Mouse (Mus musculus) limb, embryonic 14.5 days (tissue): Measurements from ENCODE around the gene Ppp1r26. TPM values are rescaled to one million over a fixed set of nuclear protein-coding genes. Genes with fewer than 3 reads are reported as not detected.
A peak's percentile ranks its signal among the peaks of the same experiment; 100 is the strongest.
"Not testable (repeated sequence)": the region's sequence is repeated elsewhere in the genome, so short reads cannot be mapped to it uniquely, and the experiment has no call there.

Experiments used
- ATAC-seq: fragments of 200-750 bp; cut with Nextera tagmentation; 2 replicates; pipeline ENCODE4 v1.8.0; 2017; ENCODE audit warnings: low read depth, moderate number of reproducible peaks, moderate TSS enrichment; ENCODE audit not compliant: low FRiP score
- DNase-seq: peaks from one replicate; pipeline ENCODE4 v3.0.0-alpha.2; 2015; ENCODE audit warnings: low spot score
- H3K27ac ChIP-seq: fragments of 300-500 bp; sonication (generic); replicated peaks from 2 replicates; pipeline ENCODE4 v1.5.1; 2014; ENCODE audit warnings: low read depth, mild to moderate bottlenecking, low read length, moderate library complexity, mixed read lengths
- H3K27me3 ChIP-seq: fragments of 300-500 bp; sonication (generic); 2 replicates; pipeline ENCODE4 v1.6.1; 2014; ENCODE audit warnings: low read length, mixed read lengths; ENCODE audit not compliant: control insufficient read depth, insufficient read depth
- H3K36me3 ChIP-seq: fragments of 300-500 bp; sonication (generic); 2 replicates; pipeline ENCODE4 v1.6.1; 2014; ENCODE audit warnings: mild to moderate bottlenecking, low read length, moderate library complexity, mixed read lengths; ENCODE audit not compliant: control insufficient read depth, insufficient read depth
- H3K4me1 ChIP-seq: fragments of 300-500 bp; sonication (generic); 2 replicates; pipeline ENCODE4 v1.6.1; 2014; ENCODE audit warnings: antibody characterized with exemption, low read length, mixed read lengths; ENCODE audit not compliant: control insufficient read depth, insufficient read depth
- H3K4me2 ChIP-seq: fragments of 300-500 bp; sonication (generic); replicated peaks from 2 replicates; pipeline ENCODE4 v1.6.1; 2014; ENCODE audit warnings: low read depth, mild to moderate bottlenecking, low read length, moderate library complexity; ENCODE audit not compliant: severe bottlenecking
- H3K4me3 ChIP-seq: fragments of 300-500 bp; sonication (generic); replicated peaks from 2 replicates; pipeline ENCODE4 v1.5.1; 2014; ENCODE audit warnings: low read length
- H3K9ac ChIP-seq: fragments of 300-500 bp; sonication (generic); 2 replicates; pipeline ENCODE4 v1.6.1; 2014; ENCODE audit warnings: mild to moderate bottlenecking, low read depth, low read length, moderate library complexity; ENCODE audit not compliant: severe bottlenecking
- H3K9me3 ChIP-seq: fragments of 300-500 bp; sonication (generic); 2 replicates; pipeline ENCODE4 v1.6.1; 2016; ENCODE audit warnings: low read length; ENCODE audit not compliant: control insufficient read depth
- POLR2A ChIP-seq: fragments of 200-500 bp; IDR thresholded peaks from 2 replicates; pipeline ENCODE4 v1.8.0; 2012; ENCODE audit warnings: inconsistent platforms, mild to moderate bottlenecking, moderate library complexity, borderline replicate concordance; ENCODE audit not compliant: insufficient read depth, insufficient read length; ENCODE audit errors: extremely low read depth
- WGBS: fragments of 180-500 bp; shearing (Covaris S2); extraction: QIAGEN DNeasy Blood & Tissue Kit; methylation state at CpG from one replicate; pipeline ENCODE4 v1.1.7; 2014; 5-methylcytosine and 5-hydroxymethylcytosine counted together
- polyA plus RNA-seq, 2 experiments: library from polyadenylated mRNA; depleted of rRNA in 1 of 2; stranded (reverse) in 1 of 2; unstranded in 1 of 2; fragments of >200 nt; fragmentation: Nextera tagmentation in 1 of 2; extraction: Ambion mirVana in 1 of 2; gene quantifications; 2 replicates each; pipeline versions ENCODE4 v1.2.1 to v1.2.3; 2012 to 2014

Gene Ppp1r26
- polyA plus RNA-seq, 2 experiments, result 4.9 to 12.9 TPM

DNA sequence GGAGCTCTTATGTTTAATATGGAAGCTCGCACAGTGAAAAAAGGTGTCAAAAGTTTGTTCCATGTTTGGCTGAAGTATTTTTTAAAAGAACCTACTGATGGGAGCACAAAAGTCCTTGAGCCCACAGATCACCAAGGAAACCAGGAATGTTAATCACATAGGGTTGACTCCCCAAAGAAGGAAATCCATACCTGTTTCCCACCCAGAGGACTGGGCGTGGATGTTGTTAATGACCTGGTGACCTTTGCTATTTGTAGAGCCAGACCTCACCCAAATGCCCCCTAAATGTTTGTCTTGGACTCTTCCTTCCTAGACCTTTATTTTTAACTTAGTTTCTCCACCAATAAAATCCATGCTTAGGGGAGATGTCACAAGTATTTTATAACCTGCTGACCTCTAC is 24.0 kb downstream of the Ppp1r26 start:
- no peak for TF ChIP-seq POLR2A
- no peaks in the 10 kb centered on the region for H3K27me3 ChIP-seq
- DNase-seq (no peak), ATAC-seq (no peak)
- H3K4me3 ChIP-seq, result no peak overlapping the region
- H3K4me2 ChIP-seq, result no peak overlapping the region
- 93% methylated on average over 2 of the region's 2 CpGs for WGBS
- H3K36me3 ChIP-seq, result peaks cover 35% of the 10 kb centered on the region
- H3K4me1 ChIP-seq, result peaks cover 9% of the 10 kb centered on the region
- no peak overlapping the region for H3K9ac ChIP-seq
- H3K27ac ChIP-seq, result no peak overlapping the region
- 0 out of 2 replicates have a peak, but pooled peaks cover 4% of the 10 kb centered on the region for H3K9me3 ChIP-seq

DNA sequence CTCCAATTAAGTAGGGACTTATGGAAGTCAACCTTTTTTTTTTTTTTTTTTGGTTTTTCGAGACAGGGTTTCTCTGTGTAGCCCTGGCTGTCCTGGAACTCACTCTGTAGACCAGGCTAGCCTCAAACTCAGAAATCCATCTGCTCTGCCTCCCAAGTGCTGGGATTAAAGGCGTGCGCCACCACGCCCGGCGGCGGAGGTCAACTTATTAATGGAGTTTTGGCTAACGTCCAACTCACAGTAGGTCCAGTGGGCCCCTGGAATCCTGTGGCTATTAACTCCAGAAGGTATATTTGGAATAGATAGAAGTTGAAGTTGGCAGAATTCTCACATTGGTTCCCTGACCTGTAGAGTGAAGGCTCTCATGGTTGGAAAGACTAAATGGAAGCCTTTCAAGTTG is 25.4 kb downstream of the Ppp1r26 start:
- DNase-seq, ATAC-seq, H3K4me3 ChIP-seq, H3K4me1 ChIP-seq, H3K4me2 ChIP-seq, H3K9ac ChIP-seq, H3K27me3 ChIP-seq, H3K9me3 ChIP-seq, H3K27ac ChIP-seq: not testable (repeated sequence)
- peaks cover 35% of the 10 kb centered on the region for H3K36me3 ChIP-seq
- WGBS, result 94% methylated on average over 8 of the region's 8 CpGs

- H3K9me3 ChIP-seq, DNase-seq, H3K27me3 ChIP-seq, H3K9ac ChIP-seq, ATAC-seq, H3K4me1 ChIP-seq, H3K4me3 ChIP-seq, H3K4me2 ChIP-seq, H3K36me3 ChIP-seq, H3K27ac ChIP-seq: not testable (repeated sequence)
- 91% methylated on average over 5 of the region's 5 CpGs for WGBS
Measured at GRCm38 (mm10) chr2:28477993-28478392, 31.4 kb downstream of the Ppp1r26 start.

DNA sequence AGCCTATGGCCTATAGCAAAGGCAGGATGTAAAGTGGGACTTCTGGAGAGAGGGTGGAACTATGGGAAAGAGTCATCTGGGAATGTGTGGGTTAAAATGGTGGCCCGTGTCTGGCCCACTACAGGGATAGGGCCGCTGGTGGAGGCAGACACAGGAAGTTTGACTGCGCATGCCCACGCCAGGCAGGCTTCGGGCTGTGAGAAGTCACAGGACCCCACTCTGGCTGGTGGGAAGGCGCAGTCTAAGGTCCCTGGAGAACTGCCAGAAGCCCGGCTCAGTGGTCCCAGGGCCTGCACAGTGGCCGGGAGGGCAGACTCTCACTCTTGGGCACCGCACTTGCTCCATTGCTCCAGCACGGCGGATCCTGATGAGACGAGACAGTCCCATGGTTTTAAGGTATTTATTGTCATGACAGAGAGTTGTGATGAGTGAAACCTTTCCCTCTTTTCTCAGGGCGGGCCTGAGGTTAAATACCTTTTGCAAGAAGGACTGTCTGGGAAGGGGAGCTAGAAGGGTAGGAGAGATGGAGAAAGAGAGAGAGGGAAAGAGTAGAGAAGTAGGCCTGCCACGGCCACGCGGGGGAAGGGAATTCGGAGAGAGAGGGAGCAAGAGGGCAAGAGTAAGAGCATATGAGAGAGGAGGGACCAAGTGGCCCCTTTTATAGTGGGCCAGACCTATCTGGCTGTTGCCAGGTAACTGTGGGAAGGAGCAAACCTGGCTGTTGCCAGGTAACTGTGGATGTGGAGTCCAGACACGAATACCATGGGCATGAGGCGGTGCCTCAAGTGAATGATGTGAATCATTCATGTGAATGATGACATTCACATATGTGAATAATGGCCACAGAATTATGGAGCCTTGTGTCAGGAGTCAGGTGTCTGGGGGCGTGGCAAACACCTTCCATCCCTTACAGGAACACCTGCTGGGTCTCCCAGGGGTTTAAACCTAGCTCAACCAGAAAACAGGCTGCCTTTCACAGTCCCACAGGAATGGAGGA is 32.9 kb downstream of the Ppp1r26 start:
- Histone ChIP-seq H3K9ac (no peak overlapping the region), H3K4me2 (no peak overlapping the region), H3K27ac (no peak overlapping the region), H3K36me3 (no peaks in the 10 kb centered on the region), H3K4me1 (0 out of 2 replicates have a peak, but pooled peaks cover 2% of the 10 kb centered on the region), H3K27me3 (no peaks in the 10 kb centered on the region), H3K4me3 (no peak overlapping the region), H3K9me3 (no peaks in the 10 kb centered on the region)
- TF ChIP-seq POLR2A, result no peak
- ATAC-seq, result peak; percentile 23; the same call in 1 of the 2 replicates
- DNase-seq, result no peak
- 65% methylated on average over 20 of the region's 20 CpGs for WGBS

- Histone ChIP-seq H3K27me3 (no peaks in the 10 kb centered on the region), H3K36me3 (no peaks in the 10 kb centered on the region), H3K4me2 (no peak overlapping the region), H3K9ac (no peak overlapping the region), H3K4me1 (0 out of 2 replicates have a peak, but pooled peaks cover 2% of the 10 kb centered on the region), H3K4me3 (no peak overlapping the region), H3K27ac (no peak overlapping the region), H3K9me3 (no peaks in the 10 kb centered on the region)
- WGBS, result 57% methylated on average over 2 of the region's 2 CpGs
- ATAC-seq, result no peak
- TF ChIP-seq POLR2A, result no peak
- DNase-seq, result no peak
Measured at GRCm38 (mm10) chr2:28483861-28484260, 37.3 kb downstream of the Ppp1r26 start.
